Mouse (Mus musculus): Measurements from ENCODE around the gene Tjp2.

- TF ChIP-seq CTCF (IDR thresholded peaks at IDR 0.05; ENCODE audit: control insufficient read depth, insufficient read depth, insufficient read length) (no peak), MAX (IDR thresholded peaks at IDR 0.05) (no peak)
Measured at GRCm38 (mm10) chr19:24080417-24081080, 144.3 kb downstream of the Tjp2 start.
